Comparison of ENCODE assay signal across 8 mouse cellular contexts in genomic region chr9:118477961-118478360, GRCm38 (mm10). TPM values are rescaled to one million over a fixed set of nuclear protein-coding genes. Genes with fewer than 3 reads are reported as not detected.
A peak's percentile ranks its signal among the peaks of the same experiment; 100 is the strongest.
DNase-seq lines count a peak whose midpoint lies in the region; ATAC-seq and TF ChIP-seq lines count a peak whose summit lies in the region.

TSS of gene Eomes (plus strand) at chr9:118478212.

- H3K9ac ChIP-seq in embryonic facial prominence, embryonic 13.5 days, result peak within 1 kb of the TSS; percentile 36; the same call in 1 of the 2 replicates
- peak within 1 kb of the TSS; percentile 45; the same call in 1 of the 2 replicates for H3K9ac ChIP-seq in limb, embryonic 13.5 days

- peak within 1 kb of the TSS; percentile 67 for H3K4me2 ChIP-seq in embryonic facial prominence, embryonic 13.5 days
- peak within 1 kb of the TSS; percentile 74 for H3K4me2 ChIP-seq in limb, embryonic 13.5 days (replicated peaks)

- no peak for ATAC-seq in embryonic facial prominence, embryonic 13.5 days (ENCODE audit: insufficient number of reproducible peaks, insufficient read depth, low FRiP score, low TSS enrichment, low read depth)
- ATAC-seq in limb, embryonic 13.5 days (ENCODE audit: low FRiP score, low read depth), result no peak

- peak within 1 kb of the TSS; percentile 46 for H3K4me3 ChIP-seq in embryonic facial prominence, embryonic 13.5 days
- H3K4me3 ChIP-seq in limb, embryonic 13.5 days, result peak within 1 kb of the TSS; percentile 48
- H3K4me3 ChIP-seq in olfactory bulb, adult 2 months (ENCODE audit: insufficient read depth, low read depth, low read length), result peak within 1 kb of the TSS; percentile 33

- no peaks in the 10 kb centered on the region for H3K9me3 ChIP-seq in embryonic facial prominence, embryonic 13.5 days
- H3K9me3 ChIP-seq in limb, embryonic 13.5 days, result no peaks in the 10 kb centered on the region

- H3K4me1 ChIP-seq in embryonic facial prominence, embryonic 13.5 days, result peaks cover 36% of the 10 kb centered on the region
- H3K4me1 ChIP-seq in limb, embryonic 13.5 days, result peaks cover 35% of the 10 kb centered on the region
- H3K4me1 ChIP-seq in olfactory bulb, adult 2 months (ENCODE audit: control insufficient read depth, insufficient read depth, low read length), result peaks cover 26% of the 10 kb centered on the region

- TF ChIP-seq POLR2A in olfactory bulb, adult 2 months (IDR thresholded peaks at IDR 0.05; ENCODE audit: insufficient read depth, low read depth, low read length), result no peak

- H3K27me3 ChIP-seq in embryonic facial prominence, embryonic 13.5 days, result peaks cover 92% of the 10 kb centered on the region
- H3K27me3 ChIP-seq in limb, embryonic 13.5 days, result peaks cover 89% of the 10 kb centered on the region

- WGBS in embryonic facial prominence, embryonic 13.5 days, result under 1% methylated on average over 9 of the region's 9 CpGs
- under 1% methylated on average over 9 of the region's 9 CpGs for WGBS in limb, embryonic 13.5 days
- WGBS in olfactory bulb, adult 2 months, result under 1% methylated on average over 9 of the region's 9 CpGs

- no peak within 1 kb of the TSS for H3K27ac ChIP-seq in embryonic facial prominence, embryonic 13.5 days
- no peak within 1 kb of the TSS for H3K27ac ChIP-seq in limb, embryonic 13.5 days
- H3K27ac ChIP-seq in olfactory bulb, adult 2 months (ENCODE audit: insufficient read depth, low read depth, low read length), result no peak within 1 kb of the TSS

- H3K36me3 ChIP-seq in embryonic facial prominence, embryonic 13.5 days, result no peaks in the 10 kb centered on the region
- no peaks in the 10 kb centered on the region for H3K36me3 ChIP-seq in limb, embryonic 13.5 days

- TF ChIP-seq CTCF in olfactory bulb, adult 2 months (IDR thresholded peaks at IDR 0.05; ENCODE audit: insufficient read depth, low read depth, low read length), result no peak

- no peak for DNase-seq in frontal cortex, adult 2 months (ENCODE audit: extremely low spot score in 1 of 2, low spot score in 1 of 2)
- DNase-seq in frontal cortex, postnatal 36 days (ENCODE audit: low spot score in 2 of 2), result no peak
- DNase-seq in CD4-positive helper T cell, adult 2 months (ENCODE audit: low read depth, low spot score), result peak; percentile 27
- no peak for DNase-seq in gastrocnemius, postnatal 4 days (ENCODE audit: low spot score in 2 of 2)
- no peak for DNase-seq in spleen, postnatal 14 days (ENCODE audit: low spot score in 2 of 2)

RNA-seq across cellular contexts. Expression of gene Eomes, which starts in this region (rescaled TPM):
- 28.9 and 29.1 TPM in 2 replicates for polyA plus RNA-seq in frontal cortex, adult 2 months (2012; rRNA removed)
- polyA plus RNA-seq in embryonic facial prominence, embryonic 13.5 days (2015; fragmentation: Nextera tagmentation; extraction: Ambion mirVana), result 0.10 and 0.20 TPM in 2 replicates
- polyA plus RNA-seq in limb, embryonic 13.5 days (2015; fragmentation: Nextera tagmentation; extraction: Ambion mirVana), result 0.28 and 0.71 TPM in 2 replicates
- not detected in 2 replicates for polyA plus RNA-seq in olfactory bulb, adult 2 months (2012; ENCODE audit: insufficient read depth, insufficient read length, low replicate concordance, missing spikeins)
- total RNA-seq in gastrocnemius, postnatal 4 days (2021), result not detected
